Mouse (Mus musculus) megakaryocyte, embryonic 14.5 days (primary cell): Measurements from ENCODE around the gene Wfdc8. TPM values are rescaled to one million over a fixed set of nuclear protein-coding genes. Genes with fewer than 3 reads are reported as not detected.
A peak's percentile ranks its signal among the peaks of the same experiment; 100 is the strongest.
"Not testable (repeated sequence)": the region's sequence is repeated elsewhere in the genome, so short reads cannot be mapped to it uniquely, and the experiment has no call there.

Experiments
- H3K27me3 ChIP-seq: replicated peaks from 2 replicates; pipeline ENCODE3; 2012; ENCODE audit warnings: inconsistent platforms
- H3K36me3 ChIP-seq: replicated peaks from 2 replicates; pipeline ENCODE3; 2012; ENCODE audit warnings: low read length, inconsistent platforms, mixed read lengths
- H3K4me1 ChIP-seq: 2 replicates; pipeline ENCODE4 v1.6.1; 2012; ENCODE audit warnings: inconsistent platforms
- H3K4me3 ChIP-seq: replicated peaks from 2 replicates; pipeline ENCODE3; 2012; ENCODE audit warnings: moderate library complexity, mild to moderate bottlenecking, inconsistent platforms
- H3K9me3 ChIP-seq: 2 replicates; pipeline ENCODE4 v1.6.1; 2012; ENCODE audit warnings: inconsistent platforms
- FLI1 ChIP-seq: IDR thresholded peaks from 2 replicates; pipeline ENCODE4 v1.6.1; 2012; ENCODE audit warnings: low read length, inconsistent platforms, mixed read lengths
- GATA1 ChIP-seq: IDR thresholded peaks from 3 replicates; pipeline ENCODE4 v1.6.1; 2012; ENCODE audit warnings: mixed read lengths, low read length, inconsistent platforms, borderline replicate concordance
- polyA plus RNA-seq: library from polyadenylated mRNA; stranded (reverse); fragments of >175 nt; gene quantifications from 2 replicates; pipeline ENCODE4 v1.2.3, GENCODE M21; 2012; ENCODE audit warnings: low replicate concordance; ENCODE audit not compliant: insufficient read depth

The Wfdc8 gene
- 0.68 TPM in 1 of 2 replicates, not detected in the other for polyA plus RNA-seq

DNA sequence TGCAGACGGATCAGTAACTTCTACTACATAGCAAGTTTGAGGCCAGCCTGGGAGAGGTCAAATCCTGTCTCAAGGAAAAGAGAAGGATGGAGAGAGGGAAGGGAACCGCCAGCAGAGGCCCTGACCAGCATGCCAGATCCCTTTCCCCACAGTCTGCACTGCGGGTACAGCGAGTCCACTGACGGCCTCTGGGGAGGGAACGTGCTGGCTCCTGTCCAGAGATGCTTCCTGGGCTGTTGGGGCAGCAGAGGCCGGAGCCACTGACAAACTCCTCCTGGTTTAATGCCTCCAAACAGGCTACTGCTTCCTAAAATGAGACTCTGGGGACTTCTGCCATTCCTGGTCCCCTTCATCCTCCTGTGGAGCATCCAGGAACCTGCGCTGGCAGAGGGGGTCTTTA lies at the start of gene Wfdc8, which contains the start of gene Wfdc6b:
Gene Wfdc8, minus strand, starts transcription at position 156 of the 400 bp plus-strand sequence.
Gene Wfdc6b, plus strand, starts transcription at position 52 of the 400 bp plus-strand sequence.
- not testable (repeated sequence) for H3K4me1 ChIP-seq, H3K4me3 ChIP-seq, H3K36me3 ChIP-seq, H3K9me3 ChIP-seq
- peaks cover 14% of the 10 kb centered on the region for H3K27me3 ChIP-seq

DNA sequence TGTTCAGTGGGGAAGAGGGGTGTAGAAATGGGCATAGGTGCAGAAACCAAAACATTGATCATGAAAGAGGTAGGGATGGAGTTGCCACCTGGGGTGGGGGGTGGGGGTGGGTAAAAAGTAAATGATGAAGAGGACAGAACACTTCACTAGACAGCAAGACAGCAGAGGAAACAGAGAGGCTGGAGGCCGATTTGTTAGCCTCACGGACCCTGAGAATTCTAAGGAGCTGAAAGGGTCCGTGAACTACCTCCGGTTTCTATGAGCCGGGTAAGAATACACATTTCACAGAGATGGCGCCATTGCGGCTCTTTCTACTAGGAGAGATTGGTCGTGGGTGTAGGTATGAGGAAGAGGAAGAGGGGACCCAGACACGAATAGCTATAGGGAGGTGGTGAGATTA lies 43.1 kb upstream of the Wfdc8 start, which contains the start of gene Wfdc9:
Gene Wfdc9, minus strand, starts transcription at position 101 of the 400 bp plus-strand sequence.
- Histone ChIP-seq H3K27me3 (peaks cover 6% of the 10 kb centered on the region), H3K9me3 (no peaks in the 10 kb centered on the region), H3K36me3 (no peaks in the 10 kb centered on the region), H3K4me3 (no peak within 1 kb of the TSS), H3K4me1 (peaks cover 7% of the 10 kb centered on the region)
- TF ChIP-seq FLI1 = no peak
- no peak for TF ChIP-seq GATA1

DNA sequence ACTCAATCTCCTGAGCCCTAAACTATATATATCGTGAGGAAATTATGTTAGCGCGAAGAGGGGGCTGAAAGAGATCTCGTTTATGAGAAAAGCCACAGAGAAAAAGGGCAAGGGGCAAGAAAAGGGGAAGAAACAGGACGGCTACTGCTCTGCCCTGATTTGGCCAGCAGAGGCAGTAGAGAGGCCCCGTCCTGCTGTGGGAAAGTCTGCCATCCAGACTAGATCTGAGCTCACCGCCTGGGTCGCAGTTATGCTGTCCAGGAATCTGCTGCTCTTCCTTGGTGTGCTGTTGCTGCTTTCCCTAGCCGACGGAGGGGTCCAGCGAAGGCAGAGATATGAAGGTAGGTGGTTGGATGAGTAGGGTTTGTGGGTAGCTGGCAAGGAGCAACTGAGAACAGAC lies 42.4 kb upstream of the Wfdc8 start, which contains the start of gene Wfdc10:
Gene Wfdc10, plus strand, starts transcription at position 189 of the 400 bp plus-strand sequence.
- no peaks in the 10 kb centered on the region for H3K36me3 ChIP-seq
- no peak within 1 kb of the TSS for H3K4me3 ChIP-seq
- peaks cover 8% of the 10 kb centered on the region for H3K4me1 ChIP-seq
- TF ChIP-seq GATA1 = no peak
- no peak for TF ChIP-seq FLI1
- H3K9me3 ChIP-seq = no peaks in the 10 kb centered on the region
- peaks cover 6% of the 10 kb centered on the region for H3K27me3 ChIP-seq

DNA sequence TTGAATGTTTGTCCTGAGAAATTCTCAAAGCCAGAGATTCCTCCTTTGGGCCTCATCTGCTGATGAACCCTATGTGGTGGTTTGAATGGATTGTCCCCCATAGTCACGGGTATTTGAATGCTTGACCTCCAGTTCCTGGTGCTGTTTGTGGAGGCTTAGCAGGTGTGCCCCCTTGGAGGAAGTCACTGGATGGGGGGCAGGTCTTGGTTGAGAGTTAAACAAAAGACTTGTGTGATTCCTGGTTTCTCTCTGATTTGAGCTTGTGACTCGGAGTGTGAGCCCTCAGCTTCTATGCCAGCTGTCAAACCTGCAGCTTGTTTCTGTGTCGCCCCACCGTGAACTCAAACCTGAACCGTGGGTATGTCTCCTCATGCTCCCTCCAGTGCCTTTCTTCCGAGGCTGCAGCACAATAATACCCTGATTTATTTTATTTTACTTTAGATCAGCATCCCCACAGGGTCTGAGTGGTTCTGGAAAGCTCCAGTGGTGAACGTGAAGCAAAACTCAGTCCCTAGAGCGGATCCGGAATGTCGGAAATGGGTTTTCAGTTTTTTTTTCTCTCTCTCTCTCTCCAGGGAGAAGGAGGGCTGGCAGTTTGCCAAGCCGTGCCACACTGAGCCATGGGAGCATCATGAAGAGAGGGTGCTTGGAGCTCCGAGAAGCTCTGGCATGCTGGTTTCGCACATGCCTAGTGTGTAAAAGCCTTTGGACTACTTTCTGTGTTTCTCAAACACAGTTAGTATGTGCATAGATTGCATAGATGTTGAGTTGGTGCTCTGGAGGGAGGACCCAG lies 28.7 kb upstream of the Wfdc8 start:
- peaks cover 4% of the 10 kb centered on the region for H3K27me3 ChIP-seq

DNA sequence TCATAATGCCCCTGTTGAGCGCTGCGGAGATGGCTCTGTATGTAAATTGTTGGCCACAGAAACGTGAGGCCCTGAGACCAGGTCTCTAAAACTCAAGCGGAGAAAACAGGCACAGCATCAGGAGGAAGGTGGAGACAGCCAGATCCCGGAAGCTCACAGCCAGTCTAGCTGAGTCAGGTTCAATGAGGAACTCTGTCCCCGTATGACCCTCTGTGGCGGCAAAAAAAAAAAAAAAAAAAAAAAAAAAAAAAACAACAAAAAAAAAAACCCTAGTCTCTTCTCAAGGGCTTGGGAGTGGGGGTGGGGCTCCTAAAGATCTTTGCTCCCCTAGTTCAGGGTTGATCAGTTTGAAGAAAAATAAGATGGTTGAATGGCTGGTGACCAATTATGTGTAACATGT lies 27.7 kb upstream of the Wfdc8 start:
- 0 out of 2 replicates have a peak, but pooled peaks cover 2% of the 10 kb centered on the region for H3K4me1 ChIP-seq
- peaks cover 12% of the 10 kb centered on the region for H3K9me3 ChIP-seq
- H3K27me3 ChIP-seq = peaks cover 4% of the 10 kb centered on the region
- H3K36me3 ChIP-seq = no peaks in the 10 kb centered on the region
- no peak for TF ChIP-seq GATA1
- TF ChIP-seq FLI1 = no peak
- H3K4me3 ChIP-seq = no peak overlapping the region

More for the DNA sequence above, 28.7 kb upstream of the Wfdc8 start:
- Histone ChIP-seq H3K9me3 (peaks cover 12% of the 10 kb centered on the region), H3K4me3 (no peak overlapping the region), H3K36me3 (no peaks in the 10 kb centered on the region), H3K4me1 (0 out of 2 replicates have a peak, but pooled peaks cover 2% of the 10 kb centered on the region)
- TF ChIP-seq GATA1 (no peak), FLI1 (no peak)

DNA sequence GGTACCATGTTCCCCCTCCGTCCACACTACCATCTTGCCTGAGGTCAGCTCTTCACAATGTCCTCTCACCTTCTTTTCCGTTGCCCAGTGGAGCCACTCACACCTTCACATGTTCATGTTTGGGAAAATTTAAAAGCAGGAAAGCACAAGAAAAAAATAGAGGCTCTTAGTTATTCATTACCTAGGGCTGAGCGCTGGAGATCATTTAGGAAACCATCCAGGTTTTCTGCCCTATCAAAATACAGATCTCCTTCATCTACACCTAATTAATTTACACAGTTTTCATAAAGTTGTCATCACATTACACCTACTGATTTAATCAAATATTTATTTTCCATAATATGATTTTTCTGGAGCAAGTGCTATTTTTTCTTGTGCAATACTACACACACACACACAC lies 25.3 kb upstream of the Wfdc8 start, which contains the start of gene Wfdc16:
Gene Wfdc16, minus strand, starts transcription at position 101 of the 400 bp plus-strand sequence.
- H3K36me3 ChIP-seq = no peaks in the 10 kb centered on the region
- TF ChIP-seq GATA1 (no peak), FLI1 (no peak)
- H3K9me3 ChIP-seq = peaks cover 16% of the 10 kb centered on the region
- H3K27me3 ChIP-seq = peaks cover 6% of the 10 kb centered on the region
- H3K4me1 ChIP-seq = 0 out of 2 replicates have a peak, but pooled peaks cover 2% of the 10 kb centered on the region
- peak within 1 kb of the TSS; percentile 59 for H3K4me3 ChIP-seq

DNA sequence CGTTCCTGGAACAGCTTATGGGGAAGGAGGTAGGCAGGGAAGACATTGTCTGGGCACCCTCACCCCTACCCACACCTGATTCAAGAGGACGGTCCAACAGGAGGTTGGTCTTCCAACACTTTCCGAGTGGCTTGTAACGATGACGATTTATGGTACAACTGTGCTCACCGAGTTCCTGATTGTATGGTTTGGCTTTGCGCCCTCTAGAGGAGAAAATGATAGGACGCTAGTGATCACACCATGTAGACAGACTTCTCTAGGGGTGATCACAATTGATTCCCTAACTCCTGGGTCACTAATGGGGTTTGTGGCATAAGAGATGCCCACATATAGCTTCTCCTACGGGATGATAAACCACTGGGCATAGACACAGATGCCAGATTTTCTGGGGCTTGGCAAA lies 21.8 kb upstream of the Wfdc8 start:
- Histone ChIP-seq H3K27me3 (peaks cover 4% of the 10 kb centered on the region), H3K4me1 (no peaks in the 10 kb centered on the region), H3K9me3 (peaks cover 16% of the 10 kb centered on the region), H3K4me3 (no peak overlapping the region), H3K36me3 (no peaks in the 10 kb centered on the region)
- no peak for TF ChIP-seq GATA1
- no peak for TF ChIP-seq FLI1

DNA sequence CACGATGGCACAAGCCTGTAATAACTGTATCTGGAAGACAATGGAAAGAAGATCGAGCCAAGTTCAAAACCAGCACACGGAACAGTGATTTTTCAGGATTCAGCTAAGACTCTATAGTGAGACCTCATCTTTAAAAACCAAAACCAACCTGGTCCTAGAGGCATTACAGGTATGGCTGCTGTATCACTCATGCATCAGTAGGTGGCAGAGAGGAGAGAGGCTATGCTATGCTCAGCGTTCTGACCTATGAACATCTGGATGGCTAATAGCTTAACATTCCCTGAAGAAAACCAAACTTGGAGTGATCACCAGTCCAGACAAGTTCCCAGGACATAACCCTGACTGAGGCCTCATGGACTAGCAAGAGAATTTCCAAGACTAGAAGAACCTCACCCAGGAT lies 8.3 kb upstream of the Wfdc8 start:
- Histone ChIP-seq H3K4me1 (no peaks in the 10 kb centered on the region), H3K27me3 (peaks cover 24% of the 10 kb centered on the region), H3K36me3 (no peaks in the 10 kb centered on the region), H3K9me3 (no peaks in the 10 kb centered on the region), H3K4me3 (no peak overlapping the region)
- TF ChIP-seq FLI1 (no peak), GATA1 (no peak)

DNA sequence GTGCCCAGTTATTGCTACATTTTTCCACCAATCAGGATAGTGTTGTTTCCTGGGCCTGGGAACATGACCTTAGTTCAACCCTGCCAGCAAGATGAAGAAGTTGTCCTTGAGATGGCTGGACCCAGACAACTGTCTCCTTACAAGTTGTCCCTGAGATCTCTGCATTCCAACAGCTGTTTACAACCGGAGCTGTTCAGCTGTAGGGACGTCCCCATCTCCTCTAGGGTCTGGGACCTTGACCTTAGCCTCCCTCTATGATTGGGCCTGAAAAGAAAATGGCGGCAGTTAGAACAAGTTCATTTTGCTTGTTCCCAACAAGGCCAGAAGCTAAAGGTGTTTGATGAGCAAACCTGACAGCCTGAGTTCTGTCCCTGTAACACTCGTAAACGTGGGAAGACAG lies 5.6 kb upstream of the Wfdc8 start:
- Histone ChIP-seq H3K9me3 (no peaks in the 10 kb centered on the region), H3K4me1 (no peaks in the 10 kb centered on the region), H3K27me3 (peaks cover 17% of the 10 kb centered on the region), H3K36me3 (no peaks in the 10 kb centered on the region), H3K4me3 (no peak overlapping the region)
- TF ChIP-seq GATA1 = no peak
- no peak for TF ChIP-seq FLI1

DNA sequence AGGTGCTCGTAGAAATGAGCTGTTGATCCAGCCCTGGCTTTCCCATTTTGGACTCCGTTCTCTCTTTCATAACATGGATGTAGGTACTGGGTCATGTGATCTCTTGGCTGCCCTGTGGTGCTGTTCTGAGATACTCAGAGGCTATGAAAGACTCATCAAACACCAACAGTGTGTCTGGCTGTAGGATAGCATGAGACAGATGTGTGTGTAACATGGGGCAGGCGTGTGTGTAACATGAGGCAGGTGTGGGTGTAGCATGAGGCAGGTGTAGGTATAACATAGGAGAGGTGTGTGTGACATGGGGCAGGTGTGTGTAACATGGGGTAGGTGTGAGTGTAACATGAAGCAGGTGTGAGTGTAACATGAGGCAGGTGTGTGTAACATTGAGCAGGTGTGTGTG lies 2.0 kb upstream of the Wfdc8 start:
- no peak for TF ChIP-seq GATA1
- no peak for TF ChIP-seq FLI1
- no peaks in the 10 kb centered on the region for H3K4me1 ChIP-seq
- H3K27me3 ChIP-seq = peaks cover 6% of the 10 kb centered on the region

More for the DNA sequence above, 2.0 kb upstream of the Wfdc8 start:
- H3K9me3 ChIP-seq = no peaks in the 10 kb centered on the region
- no peaks in the 10 kb centered on the region for H3K36me3 ChIP-seq
- peak overlapping the region; percentile 30 for H3K4me3 ChIP-seq
